Mouse (Mus musculus): ENCODE measurements around the gene Tsc22d2. TPM values are rescaled to one million over a fixed set of nuclear protein-coding genes. Genes with fewer than 3 reads are reported as not detected.

Gene Tsc22d2
- polyA plus RNA-seq, 1 experiment from 2014 or later, result 26.9 TPM

GRCm38 (mm10) chr3:58398541-58398940 is 16.0 kb upstream of the Tsc22d2 start:
- WGBS, result 47% methylated on average over 5 of the region's 5 CpGs
- H3K4me1 ChIP-seq (replicated peaks), result peaks cover 11% of the 10 kb centered on the region
- ATAC-seq (ENCODE audit: insufficient number of reproducible peaks, low FRiP score), result no peak
- no peaks in the 10 kb centered on the region for H3K9me3 ChIP-seq (replicated peaks)
- no peaks in the 10 kb centered on the region for H3K27me3 ChIP-seq (replicated peaks)
- no peaks in the 10 kb centered on the region for H3K36me3 ChIP-seq
- H3K27ac ChIP-seq (ENCODE audit: poor library complexity, severe bottlenecking), result 0 out of 2 replicates have a peak overlapping the region, but pooled peaks have one; percentile 16
- no peak overlapping the region for H3K4me3 ChIP-seq
- H3K4me2 ChIP-seq, result no peak overlapping the region
- H3K9ac ChIP-seq, result no peak overlapping the region

DNA sequence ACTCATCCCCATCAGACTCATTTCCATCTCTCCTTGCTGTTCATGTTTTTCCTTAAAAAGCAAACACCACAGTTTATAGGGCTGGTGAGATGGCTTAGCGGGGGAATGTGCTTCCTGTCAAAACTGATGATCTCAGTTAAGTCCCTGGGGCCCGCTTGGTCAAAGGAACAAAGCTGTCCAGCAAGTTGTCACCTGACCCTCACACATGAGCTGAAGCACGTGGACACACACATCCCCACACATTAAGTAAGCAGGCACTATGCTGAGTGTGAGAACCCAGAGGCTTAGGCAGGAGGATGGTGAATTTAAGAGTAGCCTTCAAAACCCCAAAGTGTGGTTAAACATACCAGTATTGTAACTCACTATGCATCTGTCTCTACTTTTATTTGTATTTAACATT is 14.6 kb upstream of the Tsc22d2 start:
- Histone ChIP-seq H3K27me3 (replicated peaks) (no peaks in the 10 kb centered on the region), H3K9me3 (replicated peaks) (no peaks in the 10 kb centered on the region), H3K36me3 (no peaks in the 10 kb centered on the region), H3K4me3 (no peak overlapping the region), H3K9ac (no peak overlapping the region), H3K4me1 (replicated peaks) (peaks cover 11% of the 10 kb centered on the region), H3K27ac (ENCODE audit: poor library complexity, severe bottlenecking) (no peak overlapping the region), H3K4me2 (no peak overlapping the region)
- WGBS, result 61% methylated on average over 3 of the region's 3 CpGs
- ATAC-seq (ENCODE audit: insufficient number of reproducible peaks, low FRiP score), result no peak

DNA sequence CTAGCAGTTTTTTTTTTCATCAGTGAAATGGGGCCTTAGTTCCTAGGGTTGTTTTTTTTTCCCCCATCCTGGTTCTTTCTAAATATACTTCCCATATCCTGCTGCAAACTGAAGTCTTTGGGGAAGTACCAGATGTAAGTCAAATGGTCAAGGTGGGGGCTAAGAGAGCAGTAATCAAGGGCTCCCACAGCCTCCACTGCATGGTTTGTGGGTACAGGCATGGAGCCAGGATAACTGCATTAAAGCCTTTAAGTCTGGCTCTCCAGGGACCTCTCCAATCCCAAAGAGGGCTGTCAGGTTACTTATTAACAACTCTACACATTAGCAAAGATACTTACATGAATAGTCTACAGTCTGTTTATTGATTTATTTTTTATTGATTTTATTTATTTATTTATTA is 2.8 kb upstream of the Tsc22d2 start:
- Histone ChIP-seq H3K4me2 (no peak overlapping the region), H3K9me3 (replicated peaks) (no peaks in the 10 kb centered on the region), H3K4me1 (replicated peaks) (peaks cover 3% of the 10 kb centered on the region; the same call in 1 of the 2 replicates), H3K36me3 (peaks cover 4% of the 10 kb centered on the region; the same call in 1 of the 2 replicates), H3K27me3 (replicated peaks) (no peaks in the 10 kb centered on the region), H3K27ac (ENCODE audit: poor library complexity, severe bottlenecking) (no peak overlapping the region), H3K4me3 (no peak overlapping the region), H3K9ac (no peak overlapping the region)
- ATAC-seq (ENCODE audit: insufficient number of reproducible peaks, low FRiP score), result no peak

DNA sequence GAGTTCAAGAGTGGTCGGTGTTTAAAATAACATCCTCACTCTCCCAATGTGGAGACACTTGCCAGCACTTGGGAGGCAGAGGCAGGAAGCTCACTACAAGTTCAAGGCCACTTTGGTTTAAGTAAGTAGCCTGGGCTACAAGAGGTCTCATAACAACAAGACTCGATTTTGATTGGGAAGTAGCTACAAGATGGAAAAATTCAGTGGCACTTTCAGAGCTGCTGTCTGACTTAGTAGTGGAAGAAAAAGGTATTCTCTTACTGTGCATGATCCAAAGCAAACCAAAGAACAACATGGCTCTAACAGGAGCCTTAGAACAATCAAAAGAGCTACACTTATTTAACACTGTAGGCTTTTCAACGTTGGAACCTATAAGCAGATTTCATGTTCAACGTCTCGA is 844 bp upstream of the Tsc22d2 start:
- WGBS, result 37% methylated on average over 5 of the region's 5 CpGs
- ATAC-seq (ENCODE audit: insufficient number of reproducible peaks, low FRiP score), result no peak
- H3K9ac ChIP-seq, result peak overlapping the region; percentile 99; the same call in 1 of the 2 replicates

GRCm38 (mm10) chr3:58414986-58415883 is 720 bp downstream of the Tsc22d2 start:
- peak; percentile 75 for ATAC-seq (ENCODE audit: insufficient number of reproducible peaks, low FRiP score)
- under 1% methylated on average over 107 of the region's 113 CpGs for WGBS
- Histone ChIP-seq H3K4me3 (peak overlapping the region; percentile 90), H3K27ac (ENCODE audit: poor library complexity, severe bottlenecking) (peak overlapping the region; percentile 100), H3K4me2 (peak overlapping the region; percentile 78), H3K9me3 (replicated peaks) (no peaks in the 10 kb centered on the region), H3K4me1 (replicated peaks) (peaks cover 3% of the 10 kb centered on the region; the same call in 1 of the 2 replicates), H3K36me3 (peaks cover 11% of the 10 kb centered on the region; the same call in 1 of the 2 replicates), H3K27me3 (replicated peaks) (no peaks in the 10 kb centered on the region), H3K9ac (peak overlapping the region; percentile 99)

More for the DNA sequence above, 844 bp upstream of the Tsc22d2 start:
- Histone ChIP-seq H3K27ac (ENCODE audit: poor library complexity, severe bottlenecking) (peak overlapping the region; percentile 100), H3K4me1 (replicated peaks) (peaks cover 3% of the 10 kb centered on the region; the same call in 1 of the 2 replicates), H3K4me3 (peak overlapping the region; percentile 90), H3K27me3 (replicated peaks) (no peaks in the 10 kb centered on the region), H3K4me2 (peak overlapping the region; percentile 78), H3K36me3 (peaks cover 11% of the 10 kb centered on the region; the same call in 1 of the 2 replicates), H3K9me3 (replicated peaks) (no peaks in the 10 kb centered on the region)

DNA sequence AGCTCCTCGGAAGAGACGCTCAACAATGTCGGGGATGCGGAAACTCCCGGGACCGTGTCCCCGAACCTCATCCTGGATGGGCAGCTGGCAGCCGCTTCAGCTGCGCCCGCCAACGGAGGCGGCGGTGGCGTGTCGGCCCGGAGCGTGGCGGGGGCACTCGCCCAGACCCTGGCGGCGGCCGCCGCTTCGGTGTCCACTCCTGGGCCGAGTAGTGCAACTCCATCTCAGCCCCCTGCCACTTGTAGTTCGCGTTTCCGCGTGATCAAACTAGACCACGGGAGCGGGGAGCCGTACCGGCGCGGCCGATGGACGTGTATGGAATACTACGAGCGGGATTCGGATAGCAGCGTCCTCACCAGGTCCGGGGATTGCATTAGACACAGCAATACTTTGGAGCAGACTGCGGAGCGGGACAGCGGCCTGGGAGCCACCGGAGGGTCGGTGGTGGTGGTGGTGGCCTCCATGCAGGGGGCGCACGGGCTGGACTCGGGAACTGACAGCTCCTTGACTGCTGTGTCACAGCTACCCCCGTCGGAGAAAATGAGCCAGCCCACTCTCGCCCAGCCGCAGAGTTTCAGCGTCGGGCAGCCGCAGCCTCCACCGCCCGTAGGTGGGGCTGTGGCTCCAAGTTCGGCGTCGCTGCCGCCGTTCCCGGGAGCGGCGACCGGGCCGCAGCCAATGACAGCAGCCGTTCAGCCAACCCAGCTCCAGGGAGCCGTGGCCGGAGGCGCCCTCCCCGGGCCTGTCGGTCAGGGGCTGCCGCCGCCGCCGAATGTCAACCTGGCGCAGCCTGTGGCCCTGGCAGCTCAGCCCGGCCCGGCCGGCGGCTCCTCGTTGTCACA is 1.6 kb downstream of the Tsc22d2 start:
- under 1% methylated on average over 85 of the region's 85 CpGs for WGBS
- Histone ChIP-seq H3K27ac (ENCODE audit: poor library complexity, severe bottlenecking) (peak overlapping the region; percentile 100), H3K4me1 (replicated peaks) (peaks cover 3% of the 10 kb centered on the region; the same call in 1 of the 2 replicates), H3K4me3 (peak overlapping the region; percentile 90), H3K27me3 (replicated peaks) (no peaks in the 10 kb centered on the region), H3K36me3 (peaks cover 11% of the 10 kb centered on the region; the same call in 1 of the 2 replicates), H3K4me2 (peak overlapping the region; percentile 78), H3K9ac (peak overlapping the region; percentile 99), H3K9me3 (replicated peaks) (no peaks in the 10 kb centered on the region)
- ATAC-seq (ENCODE audit: insufficient number of reproducible peaks, low FRiP score), result peak; percentile 82

- peaks cover 3% of the 10 kb centered on the region; the same call in 1 of the 2 replicates for H3K4me1 ChIP-seq (replicated peaks)
- under 1% methylated on average over 39 of the region's 39 CpGs for WGBS
- H3K9me3 ChIP-seq (replicated peaks), result no peaks in the 10 kb centered on the region
- peak overlapping the region; percentile 100 for H3K27ac ChIP-seq (ENCODE audit: poor library complexity, severe bottlenecking)
- peak overlapping the region; percentile 99 for H3K9ac ChIP-seq
- no peaks in the 10 kb centered on the region for H3K27me3 ChIP-seq (replicated peaks)
- peaks cover 11% of the 10 kb centered on the region; the same call in 1 of the 2 replicates for H3K36me3 ChIP-seq
- peak; percentile 54 for ATAC-seq (ENCODE audit: insufficient number of reproducible peaks, low FRiP score)
- peak overlapping the region; percentile 78 for H3K4me2 ChIP-seq
- peak overlapping the region; percentile 90 for H3K4me3 ChIP-seq
Measured at GRCm38 (mm10) chr3:58416726-58417437, 2.4 kb downstream of the Tsc22d2 start.

- H3K27me3 ChIP-seq (replicated peaks), result no peaks in the 10 kb centered on the region
- no peaks in the 10 kb centered on the region for H3K9me3 ChIP-seq (replicated peaks)
- peaks cover 11% of the 10 kb centered on the region; the same call in 1 of the 2 replicates for H3K36me3 ChIP-seq
- peak overlapping the region; percentile 58 for H3K4me3 ChIP-seq
- H3K4me1 ChIP-seq (replicated peaks), result peaks cover 3% of the 10 kb centered on the region
- 22% methylated on average over 5 of the region's 5 CpGs for WGBS
- peak overlapping the region; percentile 64 for H3K9ac ChIP-seq
- H3K27ac ChIP-seq (ENCODE audit: poor library complexity, severe bottlenecking), result no peak overlapping the region
- no peak for ATAC-seq (ENCODE audit: insufficient number of reproducible peaks, low FRiP score)
- H3K4me2 ChIP-seq, result peak overlapping the region; percentile 63
Measured at GRCm38 (mm10) chr3:58418724-58419705, 4.5 kb downstream of the Tsc22d2 start.

GRCm38 (mm10) chr3:58428861-58429260 is 14.3 kb downstream of the Tsc22d2 start:
- H3K27me3 ChIP-seq (replicated peaks), result no peaks in the 10 kb centered on the region
- H3K27ac ChIP-seq (ENCODE audit: poor library complexity, severe bottlenecking), result no peak overlapping the region
- ATAC-seq (ENCODE audit: insufficient number of reproducible peaks, low FRiP score), result no peak
- H3K4me2 ChIP-seq, result no peak overlapping the region
- 88% methylated on average over 1 of the region's 1 CpGs for WGBS
- no peaks in the 10 kb centered on the region for H3K9me3 ChIP-seq (replicated peaks)
- H3K4me1 ChIP-seq (replicated peaks), result no peaks in the 10 kb centered on the region
- H3K36me3 ChIP-seq, result no peaks in the 10 kb centered on the region
- H3K9ac ChIP-seq, result no peak overlapping the region
- no peak overlapping the region for H3K4me3 ChIP-seq

Data from heart, embryonic 12.5 days (tissue).